Mouse (Mus musculus) forebrain, embryonic 14.5 days (tissue): Measurements from ENCODE around the gene Chd8. TPM values are rescaled to one million over a fixed set of nuclear protein-coding genes. Genes with fewer than 3 reads are reported as not detected.
"Not testable (repeated sequence)": the region's sequence is repeated elsewhere in the genome, so short reads cannot be mapped to it uniquely, and the experiment has no call there.

ENCODE experiments used
- ATAC-seq: fragments of 200-750 bp; cut with Nextera tagmentation; 2 replicates; pipeline ENCODE4 v1.8.0; 2017; ENCODE audit warnings: mild to moderate bottlenecking, moderate library complexity
- DNase-seq: peaks from one replicate; pipeline ENCODE4 v3.0.0-alpha.2; 2015; ENCODE audit warnings: low spot score
- H3K27ac ChIP-seq: fragments of 300-500 bp; sonication (generic); 2 replicates; pipeline ENCODE4 v1.5.1; 2014; ENCODE audit warnings: low read depth, mild to moderate bottlenecking, control low read depth, low read length, moderate library complexity
- H3K27me3 ChIP-seq: fragments of 300-500 bp; sonication (generic); replicated peaks from 2 replicates; pipeline ENCODE4 v1.6.1; 2014; ENCODE audit warnings: low read length, control low read depth, mixed read lengths; ENCODE audit not compliant: control insufficient read depth, insufficient read depth
- H3K36me3 ChIP-seq: fragments of 300-500 bp; sonication (generic); 2 replicates; pipeline ENCODE4 v1.6.1; 2014; ENCODE audit warnings: low read length, control low read depth; ENCODE audit not compliant: control insufficient read depth, insufficient read depth
- H3K4me1 ChIP-seq: fragments of 300-500 bp; sonication (generic); 2 replicates; pipeline ENCODE4 v1.6.1; 2014; ENCODE audit warnings: antibody characterized with exemption, low read length, control low read depth; ENCODE audit not compliant: control insufficient read depth, insufficient read depth
- H3K4me2 ChIP-seq: fragments of 300-500 bp; sonication (generic); 2 replicates; pipeline ENCODE4 v1.6.1; 2014; ENCODE audit warnings: mild to moderate bottlenecking, control low read depth, low read length
- H3K4me3 ChIP-seq: fragments of 300-500 bp; sonication (generic); 2 replicates; pipeline ENCODE4 v1.5.1; 2014; ENCODE audit warnings: low read depth, low read length, control low read depth
- H3K9ac ChIP-seq: fragments of 300-500 bp; sonication (generic); 2 replicates; pipeline ENCODE4 v1.6.1; 2014; ENCODE audit warnings: mild to moderate bottlenecking, low read length, control low read depth, moderate library complexity
- H3K9me3 ChIP-seq: fragments of 300-500 bp; sonication (generic); replicated peaks from 2 replicates; pipeline ENCODE4 v1.6.1; 2016; ENCODE audit warnings: low read length, control low read depth, mixed read lengths; ENCODE audit not compliant: control insufficient read depth
- WGBS: fragments of 180-500 bp; shearing (Covaris S2); extraction: QIAGEN DNeasy Blood & Tissue Kit; methylation state at CpG from one replicate; pipeline ENCODE4 v1.1.7; 2014; 5-methylcytosine and 5-hydroxymethylcytosine counted together
- polyA plus RNA-seq: library from polyadenylated mRNA; unstranded; fragments of >200 nt; fragmentation: Nextera tagmentation; extraction: Ambion mirVana; gene quantifications from 2 replicates; pipeline ENCODE4 v1.2.1, GENCODE M21; 2014

Chd8 gene
- polyA plus RNA-seq = 44.9 and 45.8 TPM in 2 replicates

- Histone ChIP-seq H3K4me2 (peak within 1 kb of the TSS; percentile 83), H3K27ac (peak within 1 kb of the TSS; percentile 94), H3K4me1 (peaks cover 13% of the 10 kb centered on the region), H3K9ac (peak within 1 kb of the TSS; percentile 89), H3K36me3 (peaks cover 7% of the 10 kb centered on the region), H3K9me3 (no peaks in the 10 kb centered on the region), H3K27me3 (no peaks in the 10 kb centered on the region), H3K4me3 (peak within 1 kb of the TSS; percentile 64)
- ATAC-seq (peak; percentile 100), DNase-seq (peak; percentile 99)
- under 1% methylated on average over 54 of the region's 54 CpGs for WGBS
Observed at GRCm38 (mm10) chr14:52257484-52258213, at the start of gene Chd8. TSS of gene Chd8 (minus strand) at chr14:52257780.

- 95% methylated on average over 2 of the region's 2 CpGs for WGBS
- H3K4me2 ChIP-seq = no peak overlapping the region
- H3K27ac ChIP-seq = no peak overlapping the region
- no peak overlapping the region for H3K9ac ChIP-seq
- peaks cover 2% of the 10 kb centered on the region; the same call in 1 of the 2 replicates for H3K36me3 ChIP-seq
- peaks cover 6% of the 10 kb centered on the region for H3K4me1 ChIP-seq
- no peak overlapping the region for H3K4me3 ChIP-seq
- ATAC-seq = no peak
- no peaks in the 10 kb centered on the region for H3K9me3 ChIP-seq
- no peak for DNase-seq
- no peaks in the 10 kb centered on the region for H3K27me3 ChIP-seq
Observed at GRCm38 (mm10) chr14:52306100-52306499, 48.5 kb upstream of the Chd8 start.

GRCm38 (mm10) chr14:52304644-52305271 is 47.2 kb upstream of the Chd8 start, which contains the start of gene Mettl3:
TSS of gene Mettl3 (minus strand) at chr14:52305128.
- Histone ChIP-seq H3K27me3 (no peaks in the 10 kb centered on the region), H3K27ac (peak within 1 kb of the TSS; percentile 90), H3K4me2 (peak within 1 kb of the TSS; percentile 78), H3K36me3 (peaks cover 11% of the 10 kb centered on the region), H3K9ac (peak within 1 kb of the TSS; percentile 76), H3K9me3 (no peaks in the 10 kb centered on the region), H3K4me1 (peaks cover 6% of the 10 kb centered on the region), H3K4me3 (peak within 1 kb of the TSS; percentile 69)
- DNase-seq (peak; percentile 98), ATAC-seq (peak; percentile 95)
- WGBS = under 1% methylated on average over 46 of the region's 46 CpGs

GRCm38 (mm10) chr14:52303517-52303916 is 45.9 kb upstream of the Chd8 start:
- not testable (repeated sequence) for DNase-seq, H3K27me3 ChIP-seq, ATAC-seq, H3K4me3 ChIP-seq, H3K9ac ChIP-seq, H3K4me1 ChIP-seq, H3K27ac ChIP-seq, H3K9me3 ChIP-seq
- H3K4me2 ChIP-seq = peak overlapping the region; percentile 78; the same call in 1 of the 2 replicates
- WGBS = 77% methylated on average over 3 of the region's 3 CpGs
- H3K36me3 ChIP-seq = peaks cover 21% of the 10 kb centered on the region

- H3K4me1 ChIP-seq = no peaks in the 10 kb centered on the region
- WGBS = 64% methylated on average over 6 of the region's 6 CpGs
- no peak overlapping the region for H3K4me3 ChIP-seq
- DNase-seq = peak; percentile 85
- no peak overlapping the region for H3K4me2 ChIP-seq
- ATAC-seq = peak; percentile 63
- H3K9ac ChIP-seq = no peak overlapping the region
- peaks cover 86% of the 10 kb centered on the region for H3K36me3 ChIP-seq
- no peaks in the 10 kb centered on the region for H3K9me3 ChIP-seq
- H3K27me3 ChIP-seq = no peaks in the 10 kb centered on the region
- H3K27ac ChIP-seq = no peak overlapping the region
Observed at GRCm38 (mm10) chr14:52295558-52296264, 38.1 kb upstream of the Chd8 start.

GRCm38 (mm10) chr14:52284191-52284590 is 26.6 kb upstream of the Chd8 start:
- Histone ChIP-seq H3K4me3 (no peak overlapping the region), H3K9ac (no peak overlapping the region), H3K27me3 (no peaks in the 10 kb centered on the region), H3K9me3 (no peaks in the 10 kb centered on the region), H3K4me2 (no peak overlapping the region), H3K27ac (no peak overlapping the region), H3K36me3 (peaks cover 33% of the 10 kb centered on the region), H3K4me1 (peaks cover 5% of the 10 kb centered on the region; the same call in 1 of the 2 replicates)
- ATAC-seq (no peak), DNase-seq (no peak)
- WGBS = 95% methylated on average over 3 of the region's 3 CpGs

GRCm38 (mm10) chr14:52283629-52284028 is 26.0 kb upstream of the Chd8 start:
- H3K27me3 ChIP-seq = no peaks in the 10 kb centered on the region
- H3K36me3 ChIP-seq = peaks cover 30% of the 10 kb centered on the region
- no peak overlapping the region for H3K4me3 ChIP-seq
- H3K4me1 ChIP-seq = peaks cover 5% of the 10 kb centered on the region; the same call in 1 of the 2 replicates
- ATAC-seq (no peak), DNase-seq (no peak)
- H3K4me2 ChIP-seq = no peak overlapping the region
- no peak overlapping the region for H3K27ac ChIP-seq
- no peaks in the 10 kb centered on the region for H3K9me3 ChIP-seq
- no peak overlapping the region for H3K9ac ChIP-seq
- WGBS = 97% methylated on average over 5 of the region's 5 CpGs

- peak; percentile 30 for ATAC-seq
- under 1% methylated on average over 18 of the region's 21 CpGs for WGBS
Observed at GRCm38 (mm10) chr14:52279747-52280120, 22.2 kb upstream of the Chd8 start.

More at GRCm38 (mm10) chr14:52279747-52280120, 22.2 kb upstream of the Chd8 start:
- peak overlapping the region; percentile 80 for H3K27ac ChIP-seq
- H3K36me3 ChIP-seq = peaks cover 4% of the 10 kb centered on the region
- H3K4me1 ChIP-seq = peaks cover 5% of the 10 kb centered on the region; the same call in 1 of the 2 replicates
- DNase-seq = no peak
- H3K9ac ChIP-seq = peak overlapping the region; percentile 82
- H3K4me3 ChIP-seq = peak overlapping the region; percentile 86
- peak overlapping the region; percentile 68 for H3K4me2 ChIP-seq
- no peaks in the 10 kb centered on the region for H3K27me3 ChIP-seq
- H3K9me3 ChIP-seq = no peaks in the 10 kb centered on the region
